Mouse (Mus musculus) MN1 (cell line): ENCODE results near the gene Prpf6.
A peak's percentile ranks its signal among the peaks of the same experiment; 100 is the strongest.

Experiments
- DNase-seq: peaks from one replicate; pipeline ENCODE4 v3.0.0-alpha.2; 2016; ENCODE audit warnings: low spot score

The Prpf6 gene

DNA sequence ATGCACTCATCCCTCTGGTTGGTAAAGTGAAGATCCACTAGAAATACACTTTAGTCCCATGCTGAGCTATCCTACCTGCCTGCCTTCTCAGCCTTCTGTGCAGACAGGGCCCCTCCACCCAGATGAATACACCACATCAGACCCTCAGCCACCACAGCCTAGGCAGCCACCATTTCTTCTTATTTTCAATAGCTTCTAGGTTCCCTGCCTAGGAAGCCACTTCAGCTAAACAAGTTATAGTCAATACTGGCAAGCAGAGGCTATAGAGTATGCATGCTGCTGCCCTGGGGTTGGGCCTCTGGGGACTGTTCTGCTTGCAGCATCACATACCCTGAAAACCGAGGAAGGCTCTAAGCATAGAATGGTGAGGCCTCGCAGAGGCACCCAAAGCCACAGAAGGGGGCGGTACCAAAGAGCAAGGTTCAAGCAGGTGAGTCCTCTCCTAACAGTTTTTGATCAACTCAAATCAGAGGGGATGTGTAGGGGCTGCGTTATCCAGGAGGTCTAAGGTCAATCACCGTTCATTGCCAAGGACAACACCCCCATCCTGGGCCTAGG, at the start of gene Prpf6:
Prpf6 (plus strand) TSS at position 341 of the 558 bp plus-strand sequence.
- DNase-seq = peak; percentile 34

DNA sequence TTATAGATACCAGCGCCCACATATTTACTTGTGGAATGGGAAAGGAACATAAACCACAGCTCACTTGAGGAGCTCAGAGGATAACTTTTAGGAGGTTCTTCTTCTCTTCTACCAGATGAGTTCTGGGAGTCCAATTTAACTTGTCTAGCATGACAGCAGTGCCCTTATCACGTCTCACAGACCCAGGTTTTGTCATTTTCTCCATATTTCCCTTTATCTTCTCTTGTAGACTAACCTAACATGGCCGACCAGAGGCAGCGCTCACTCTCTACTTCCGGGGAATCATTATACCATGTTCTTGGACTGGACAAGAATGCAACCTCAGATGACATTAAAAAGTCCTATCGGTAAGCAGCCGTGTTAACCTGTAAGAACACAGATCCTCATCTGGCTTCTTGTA, 45.5 kb upstream of the Prpf6 start:
- DNase-seq = no peak

DNA sequence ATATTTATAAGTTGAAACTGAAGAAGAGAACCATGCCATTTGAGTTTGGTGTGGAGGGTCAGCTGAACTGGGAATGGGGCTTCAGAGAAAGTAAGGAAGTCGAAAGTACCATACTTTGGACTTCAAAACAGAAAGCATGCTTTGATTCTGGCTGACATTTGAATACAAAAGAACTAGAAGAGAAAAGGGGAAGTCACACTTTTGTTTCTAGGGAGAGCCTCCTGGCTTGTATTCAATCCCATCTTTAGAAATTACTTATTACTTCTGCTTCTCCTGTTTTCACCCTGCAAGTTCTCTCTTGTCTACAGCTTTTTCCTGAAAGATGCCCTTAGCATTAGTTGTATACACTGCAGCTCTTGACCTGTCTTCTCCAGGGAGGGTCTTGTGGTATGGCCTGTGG, 43.4 kb upstream of the Prpf6 start:
- no peak for DNase-seq

DNA sequence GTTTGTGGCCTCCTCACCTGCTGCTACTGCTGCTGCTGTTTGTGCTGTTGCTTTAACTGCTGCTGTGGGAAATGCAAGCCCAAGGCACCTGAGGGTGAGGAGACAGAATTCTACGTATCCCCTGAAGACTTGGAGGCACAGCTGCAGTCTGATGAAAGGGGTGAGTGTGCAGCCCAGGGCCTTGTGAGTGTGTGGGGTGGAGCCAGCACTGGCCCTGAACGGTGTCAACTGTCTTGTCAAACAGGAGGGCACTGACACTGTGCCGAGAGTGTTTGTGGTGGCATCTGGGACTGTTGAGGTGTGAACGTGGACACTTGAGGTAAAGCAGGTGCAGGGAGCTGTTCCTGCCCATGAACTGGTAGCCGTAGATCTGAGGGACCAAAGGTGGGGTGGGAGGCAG, 43.0 kb upstream of the Prpf6 start:
- DNase-seq = no peak

DNA sequence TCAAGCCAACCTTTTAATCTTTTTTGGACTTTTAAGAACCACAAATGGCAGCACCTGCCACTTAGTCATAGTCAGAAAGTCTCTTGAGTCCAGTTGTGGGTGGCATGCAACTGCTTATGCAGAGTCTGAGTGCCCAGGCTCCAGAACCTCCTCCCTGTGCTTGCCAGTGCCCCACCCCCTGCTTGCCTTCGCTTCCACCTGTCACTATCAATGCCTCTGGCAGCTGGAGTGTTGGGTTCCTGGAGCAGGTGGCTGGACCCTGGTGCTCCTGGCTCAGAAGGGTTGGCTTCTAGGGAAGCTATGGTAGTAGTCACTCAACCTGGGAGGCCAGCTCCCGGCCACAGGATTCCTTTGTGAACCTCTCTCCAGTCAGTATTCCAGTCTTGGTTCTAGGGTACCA, 41.4 kb upstream of the Prpf6 start:
- DNase-seq = no peak

DNA sequence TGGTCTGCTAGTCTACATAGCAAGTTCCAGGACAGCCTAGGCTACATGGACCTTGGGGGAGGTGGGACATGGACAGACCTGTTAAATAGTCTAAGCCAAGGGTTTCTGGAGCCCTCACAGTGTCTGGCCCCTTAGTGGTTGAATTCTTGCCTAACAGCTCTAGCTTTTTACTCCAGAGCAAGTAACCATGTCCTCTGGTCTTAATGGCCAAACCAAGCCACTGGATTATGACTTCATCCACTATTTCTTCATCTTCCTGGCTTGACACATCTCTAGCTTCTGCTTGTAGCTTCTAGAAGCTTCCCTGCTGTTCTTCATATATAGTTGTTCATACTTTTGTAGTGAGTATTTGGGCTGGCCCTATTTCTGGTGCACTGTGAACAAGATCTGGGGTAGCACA, 37.9 kb upstream of the Prpf6 start:
- no peak for DNase-seq

DNA sequence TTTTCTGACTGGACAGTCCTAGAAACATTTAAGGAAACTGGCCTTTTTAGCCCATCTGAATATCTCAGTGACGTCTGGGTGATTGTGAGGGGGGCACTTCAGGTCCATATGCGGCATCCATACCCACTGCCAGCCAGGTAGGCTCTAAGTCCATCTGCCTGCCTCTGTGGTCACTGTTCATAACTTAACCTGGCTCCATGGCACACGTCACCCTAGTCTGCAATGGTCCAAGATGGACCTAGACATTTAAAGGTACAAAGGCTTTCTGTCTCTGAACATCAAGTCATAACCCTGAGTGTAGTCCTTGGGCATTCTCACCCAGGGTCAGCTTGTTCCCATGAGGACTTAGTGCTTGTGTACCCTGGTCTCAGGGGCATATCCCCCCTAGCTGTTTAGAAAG, 24.3 kb upstream of the Prpf6 start:
- no peak for DNase-seq

DNA sequence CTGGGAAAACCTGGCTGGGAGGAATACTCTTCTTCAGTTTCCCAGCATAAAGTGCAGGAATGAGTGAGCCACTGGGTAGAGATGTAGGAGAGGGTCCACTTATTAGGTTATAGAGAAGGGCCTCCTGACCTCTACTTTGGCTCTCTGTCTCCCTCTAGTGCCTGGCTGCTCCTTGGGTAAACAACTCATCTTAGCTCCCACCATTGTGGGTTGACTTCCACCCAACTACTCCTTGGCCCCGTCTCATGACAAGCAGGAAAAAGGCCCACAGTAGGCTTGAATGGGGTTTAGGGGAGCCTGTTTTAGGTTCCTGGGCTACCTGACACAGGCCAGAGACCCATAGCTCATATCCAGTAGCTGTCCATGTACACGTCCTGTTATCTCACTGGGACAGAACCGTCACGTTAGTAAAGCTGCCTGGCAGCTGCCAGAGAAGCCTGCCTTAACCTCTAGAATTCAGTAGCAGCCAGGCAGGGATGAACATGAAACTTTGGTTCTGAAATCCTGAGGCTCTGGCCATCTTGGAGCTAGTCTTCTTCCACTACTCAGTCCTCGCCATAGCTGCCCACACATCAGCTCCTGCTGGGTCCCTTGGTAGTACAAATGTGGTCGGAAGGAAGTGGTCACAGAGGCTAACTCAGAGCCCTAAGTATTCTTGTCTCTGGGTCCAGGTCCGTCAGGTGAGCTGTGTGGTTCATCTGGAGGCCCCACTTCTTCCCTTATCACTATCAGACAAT, 23.2 kb upstream of the Prpf6 start:
- peak; percentile 68 for DNase-seq

DNA sequence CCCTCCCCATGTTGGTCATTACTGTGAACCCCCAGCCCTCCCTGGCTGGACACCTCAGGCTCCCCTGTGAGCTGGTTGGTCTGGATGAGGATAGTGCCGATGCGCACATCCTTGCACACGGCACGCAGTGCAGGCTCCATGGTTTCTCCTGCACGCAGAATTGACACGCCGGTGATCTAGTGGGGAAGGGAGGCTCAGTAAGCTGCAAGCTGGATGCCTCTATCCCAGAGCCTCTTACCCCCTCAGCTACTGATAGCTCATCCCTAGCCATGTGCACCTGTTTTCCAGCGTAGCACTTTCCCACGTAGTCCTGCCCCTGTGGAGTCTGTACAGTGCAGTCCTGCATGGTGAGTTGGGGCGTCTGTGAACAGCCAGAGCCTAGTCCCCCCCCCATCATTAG, 21.8 kb upstream of the Prpf6 start:
- DNase-seq = no peak

DNA sequence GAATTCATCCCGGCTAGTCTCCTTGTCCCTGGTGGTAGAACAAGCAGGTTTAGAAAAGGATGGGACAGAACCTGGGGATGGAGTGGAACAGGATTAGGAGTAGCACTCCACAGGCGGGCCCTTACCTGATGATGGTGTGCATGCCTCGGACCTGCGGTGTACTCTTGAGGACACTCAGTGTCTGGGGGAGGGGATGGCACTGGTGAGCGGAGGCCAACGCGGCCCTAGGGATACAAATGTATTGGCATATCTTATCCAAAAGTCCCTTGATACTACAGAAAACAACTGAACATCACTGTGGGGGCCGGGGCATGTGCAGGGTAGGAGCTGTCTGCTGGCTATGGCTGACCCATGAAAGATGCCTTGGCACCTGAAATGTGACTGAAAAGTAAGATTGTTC, 21.3 kb upstream of the Prpf6 start:
- DNase-seq = no peak

DNA sequence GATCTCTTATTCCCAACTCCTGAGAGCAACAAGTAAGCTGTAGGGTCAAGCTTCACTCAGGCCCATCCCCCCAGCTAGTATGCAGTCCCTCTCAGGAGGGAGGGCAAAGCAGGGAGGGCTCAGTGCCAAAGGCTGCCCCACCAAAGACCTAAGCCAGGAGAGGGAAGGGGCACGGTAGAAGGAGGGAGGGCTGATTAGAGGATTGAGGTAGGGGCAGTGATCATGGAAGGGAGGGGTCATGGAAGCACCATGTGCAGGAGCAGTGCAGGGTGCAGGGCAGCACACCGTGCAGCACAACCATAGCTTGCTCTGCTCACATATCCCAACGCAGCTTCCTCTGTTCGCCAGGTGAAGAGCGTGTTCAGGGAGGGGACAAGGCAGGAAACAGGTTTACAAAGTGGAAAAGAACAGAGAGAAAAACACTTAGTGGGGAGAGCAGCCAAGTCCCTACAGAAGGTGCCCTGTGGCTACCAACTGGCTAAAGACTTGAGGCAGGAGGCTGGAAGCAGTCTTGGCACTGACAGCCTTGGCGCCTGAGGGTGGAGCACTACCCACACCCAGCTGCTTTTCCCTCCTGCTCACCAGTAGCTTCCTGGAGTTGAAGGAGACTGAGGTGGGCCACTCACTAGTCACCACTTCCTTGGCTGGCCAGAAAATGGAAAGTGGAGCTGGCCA, 20.6 kb upstream of the Prpf6 start:
- DNase-seq = no peak

DNA sequence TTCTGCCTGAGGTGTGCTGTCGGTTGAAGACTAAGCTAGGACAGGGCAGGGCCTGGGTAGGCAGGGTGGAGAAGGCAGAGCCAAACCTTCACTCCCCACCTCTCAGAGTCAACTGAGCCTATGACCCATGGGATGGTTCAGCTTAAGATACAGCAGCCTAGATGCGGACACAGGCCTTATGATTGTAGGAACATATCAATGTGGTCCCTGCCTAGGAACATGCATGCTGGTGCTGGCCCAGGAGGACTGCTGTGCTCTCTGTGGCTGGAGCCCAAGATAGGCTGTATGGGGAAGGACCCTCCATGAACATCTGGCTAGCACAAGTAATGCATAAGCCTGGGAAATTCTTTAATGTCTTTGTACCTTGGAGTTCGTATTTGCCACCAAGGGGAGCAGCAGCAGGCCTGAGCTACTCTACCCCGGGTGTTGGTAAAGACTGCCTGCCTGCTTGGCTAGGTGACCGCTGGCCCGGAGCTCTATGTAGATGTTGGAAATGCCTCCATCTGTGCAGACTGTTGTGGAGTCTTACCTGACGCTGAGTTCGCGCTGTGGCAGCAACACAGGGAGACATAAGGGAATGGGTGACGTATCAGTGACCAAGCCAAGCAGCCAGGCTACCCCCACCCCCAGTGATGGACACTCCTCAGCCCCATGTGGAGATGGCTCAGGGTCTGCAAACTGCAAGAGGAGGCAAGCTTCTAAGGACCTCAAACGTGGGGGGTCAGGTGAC, 19.6 kb upstream of the Prpf6 start:
- no peak for DNase-seq

DNA sequence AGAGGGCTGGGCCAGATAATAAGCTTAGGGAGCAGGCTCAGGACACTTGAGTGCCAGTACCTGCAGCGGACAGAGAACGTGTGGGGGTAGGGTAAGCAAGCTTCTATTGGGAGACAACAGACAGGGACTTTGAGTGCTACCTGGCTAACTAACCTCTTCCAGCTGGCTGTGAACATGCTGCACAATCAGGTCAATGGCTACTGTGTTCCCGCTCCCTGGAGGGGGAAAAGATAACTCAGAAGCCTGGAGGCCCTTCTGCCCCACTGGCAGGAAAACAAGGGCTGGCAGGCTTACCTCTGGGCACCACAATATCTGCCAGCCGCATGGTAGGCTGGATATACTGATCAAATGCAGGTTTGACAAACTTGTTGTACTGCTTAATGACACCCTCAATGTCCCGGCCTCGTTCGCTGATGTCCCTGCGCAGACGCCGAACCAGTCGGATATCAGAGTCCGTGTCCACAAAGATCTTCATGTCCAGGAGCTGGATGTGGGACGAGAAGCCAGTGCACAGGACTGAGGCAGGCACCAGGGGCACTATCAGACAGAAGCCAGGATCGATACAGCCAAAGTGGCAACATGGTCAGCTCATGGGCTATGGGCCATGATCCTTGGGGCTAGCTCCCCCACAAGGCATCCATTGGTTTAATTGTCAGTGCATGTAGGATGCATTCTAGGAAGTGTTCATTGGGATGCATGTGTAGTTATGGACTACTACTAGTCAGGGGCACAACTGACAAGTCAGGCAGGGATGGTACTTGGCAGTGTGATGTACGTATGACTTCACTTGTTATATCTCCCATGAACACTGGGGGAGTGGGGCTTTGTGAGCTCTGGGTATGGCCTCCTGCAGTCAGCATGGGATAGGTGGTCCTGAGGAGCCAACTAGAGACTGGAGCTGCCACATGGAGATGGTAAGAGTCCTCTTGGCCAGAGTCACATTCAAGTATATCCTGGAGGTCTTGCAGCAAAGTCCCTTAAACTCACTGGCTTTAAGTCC, 18.4 kb upstream of the Prpf6 start:
- no peak for DNase-seq

DNA sequence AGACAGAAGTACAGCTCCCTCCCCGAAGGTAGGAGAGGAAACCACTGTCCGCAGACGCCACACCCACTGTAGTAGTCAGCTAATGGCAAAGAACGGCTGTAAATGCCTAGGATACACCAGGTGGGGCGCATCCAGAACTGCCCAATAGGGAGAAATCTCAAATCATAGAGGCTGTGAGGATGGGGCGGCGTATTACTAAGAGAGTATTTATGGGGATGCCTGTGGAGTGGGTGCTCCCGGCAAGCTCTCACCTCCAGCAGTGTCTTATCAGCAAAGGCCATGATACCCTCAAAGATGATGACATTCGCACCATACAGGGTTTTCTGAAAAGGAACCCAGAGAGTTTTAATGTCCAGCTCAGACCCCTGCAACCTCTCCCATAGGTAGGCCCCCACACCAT, 17.7 kb upstream of the Prpf6 start:
- no peak for DNase-seq

DNA sequence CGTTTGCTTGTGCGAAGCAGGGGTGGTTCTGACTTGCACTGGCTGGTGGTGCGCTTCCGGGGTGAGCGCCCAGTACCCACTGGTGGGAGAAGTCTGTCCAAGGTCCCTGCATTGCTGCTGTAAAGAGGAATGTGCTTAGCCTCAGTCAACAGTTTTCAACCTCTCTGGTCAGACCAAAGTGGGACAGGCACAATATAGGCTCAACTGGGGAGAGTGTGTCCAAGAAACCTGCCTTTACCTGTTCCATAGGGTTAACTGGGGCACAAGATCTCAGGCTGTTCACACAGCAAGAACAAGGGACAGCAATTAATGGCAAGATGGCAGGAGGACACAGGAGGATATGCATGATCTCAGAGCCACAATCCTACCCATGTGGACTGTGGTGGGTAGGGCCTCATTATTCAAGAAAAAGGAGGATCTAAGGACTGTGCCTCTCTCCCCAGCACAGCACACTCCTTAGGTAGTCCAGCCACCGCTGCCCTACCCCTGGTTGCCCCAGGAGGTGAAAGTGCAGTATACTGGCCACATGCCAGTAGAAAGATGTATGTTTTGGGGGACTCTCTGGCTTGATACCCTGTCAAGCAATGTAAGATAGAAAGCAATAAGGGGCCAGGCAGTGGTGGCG, 16.6 kb upstream of the Prpf6 start:
- DNase-seq = no peak

DNA sequence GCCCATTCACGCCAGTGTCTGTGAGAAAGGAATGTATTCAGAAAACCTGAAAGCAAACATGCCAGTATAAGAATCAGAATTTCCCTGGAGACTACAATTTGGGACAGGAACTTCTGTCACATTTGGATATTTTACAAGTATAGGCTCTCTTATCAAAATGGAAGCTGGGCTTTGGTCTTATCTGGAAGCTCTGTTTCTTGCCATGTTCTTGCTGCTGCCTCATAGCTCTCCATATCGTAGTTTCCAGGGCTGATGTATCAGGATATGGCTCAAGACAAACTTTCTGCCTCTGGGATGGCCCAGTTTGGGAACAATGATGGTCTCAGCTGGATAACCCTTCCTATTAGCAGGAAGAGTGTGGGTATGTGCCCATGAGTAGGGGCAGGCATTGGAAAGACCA, 15.1 kb upstream of the Prpf6 start:
- no peak for DNase-seq

DNA sequence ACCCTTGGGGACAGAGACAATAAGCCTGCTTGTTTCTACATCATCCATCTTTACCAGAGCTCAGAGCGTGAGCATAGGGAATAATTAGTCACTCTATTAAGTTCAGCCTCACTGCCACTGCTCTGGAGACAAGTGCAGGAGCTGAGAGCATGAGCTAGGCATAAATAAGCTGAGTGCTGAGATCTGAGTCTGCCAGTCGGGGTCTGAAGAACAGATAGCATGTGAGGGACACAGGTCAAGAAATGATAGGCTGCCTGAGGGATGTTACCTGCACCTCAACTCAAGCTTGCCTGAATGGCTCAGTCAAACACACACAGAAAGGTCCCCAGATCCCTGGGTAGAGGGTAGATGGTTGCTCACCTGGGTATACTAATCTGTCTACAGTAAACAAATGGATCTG, 14.5 kb upstream of the Prpf6 start:
- DNase-seq = no peak

DNA sequence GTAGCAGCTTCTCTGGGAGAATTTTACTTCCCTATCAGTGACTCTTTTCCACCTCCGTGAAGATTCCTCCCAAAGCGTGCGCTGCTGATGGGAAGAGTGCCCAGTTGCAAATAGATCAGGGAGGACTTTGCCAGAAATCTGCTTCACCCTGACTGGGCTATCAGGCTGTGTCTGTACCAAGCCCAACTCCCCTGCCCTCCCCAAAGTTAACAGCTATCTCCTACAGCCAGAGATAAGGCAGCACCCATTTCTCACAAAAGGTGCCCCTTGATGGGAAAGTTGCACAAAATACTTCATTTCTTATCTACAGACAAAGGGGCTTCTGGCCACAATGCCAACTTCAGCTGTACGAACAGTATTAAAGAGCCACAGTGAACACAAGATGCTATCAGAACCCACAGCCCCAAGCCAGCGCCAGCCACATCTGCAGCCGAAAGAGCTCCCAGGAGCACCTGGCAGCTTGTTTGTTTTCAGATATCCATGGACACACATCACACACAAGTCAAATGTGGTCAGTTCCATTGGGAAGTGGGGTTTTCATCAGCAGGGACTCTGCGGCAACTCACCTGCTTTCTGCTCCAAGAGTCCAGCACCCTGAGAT, 13.6 kb upstream of the Prpf6 start:
- DNase-seq = peak; percentile 52

DNA sequence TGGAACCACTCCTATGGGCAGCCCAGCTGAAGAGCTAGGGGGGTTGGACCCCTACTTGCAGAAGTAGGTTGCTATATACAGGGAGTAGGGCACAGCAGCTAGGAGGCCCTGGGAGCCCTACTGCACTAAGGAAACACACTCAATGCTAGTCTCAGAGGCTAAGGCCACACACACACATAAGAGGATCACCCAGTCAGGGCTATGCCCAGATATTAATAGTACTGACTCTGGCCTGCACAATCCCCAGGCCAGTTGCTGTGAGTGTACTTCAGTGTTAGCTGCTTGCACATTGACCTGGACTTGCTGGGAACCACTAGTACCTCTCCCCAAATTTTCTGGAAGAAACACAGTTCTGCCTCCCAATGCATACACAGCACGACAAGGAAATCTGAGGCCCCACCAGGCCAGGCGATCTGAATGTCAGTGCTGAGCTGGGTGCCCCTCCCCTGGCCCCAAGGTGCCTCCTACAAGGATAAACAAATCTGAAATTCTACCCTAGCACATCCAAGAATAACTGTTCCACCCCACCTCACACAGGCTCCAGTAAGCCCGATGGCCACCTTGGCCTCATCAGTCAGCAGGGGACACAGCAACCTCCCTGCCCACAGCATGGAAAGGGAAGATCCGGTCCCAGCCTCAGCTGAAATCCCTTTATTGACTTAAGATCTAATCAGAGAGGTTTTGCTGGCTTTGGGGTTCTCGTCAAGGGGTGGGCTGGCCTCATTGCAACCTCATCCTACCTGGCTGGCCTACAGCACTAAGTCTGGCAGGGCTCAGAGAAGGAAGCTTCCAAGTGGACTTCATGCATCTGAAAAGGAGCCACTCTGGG, 12.7 kb upstream of the Prpf6 start:
- no peak for DNase-seq

DNA sequence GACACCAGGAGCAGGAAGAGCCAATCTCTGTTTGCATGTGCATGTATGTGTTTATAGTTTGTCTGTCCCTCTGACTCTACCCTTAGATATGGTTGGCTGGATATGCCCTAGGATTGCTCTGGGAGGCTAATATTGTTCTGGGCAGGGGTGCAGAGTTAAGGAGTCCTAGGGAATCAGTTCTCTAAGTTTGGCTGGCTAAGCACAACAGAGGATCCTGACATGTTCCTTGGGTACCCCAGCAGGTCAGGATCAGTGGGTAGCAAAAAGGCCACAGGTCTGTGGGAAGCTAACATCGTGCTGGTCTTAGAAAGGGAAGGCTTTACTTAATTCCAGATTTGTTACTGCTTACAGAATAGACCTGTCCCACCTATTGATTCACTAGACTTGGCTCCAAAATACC, 12.0 kb upstream of the Prpf6 start:
- DNase-seq = no peak
